Mouse (Mus musculus) brain, embryonic 14.5 days (tissue): ENCODE results near the gene Grk2.

Experiments used
- CTCF ChIP-seq: fragments of 200-500 bp; IDR thresholded peaks from 2 replicates; pipeline ENCODE4 v1.5.1; 2012; ENCODE audit warnings: inconsistent platforms, mild to moderate bottlenecking, moderate library complexity, borderline replicate concordance; ENCODE audit not compliant: insufficient read depth, insufficient read length; ENCODE audit errors: extremely low read depth
- POLR2A ChIP-seq: fragments of 200-500 bp; IDR thresholded peaks from 2 replicates; pipeline ENCODE4 v1.6.1; 2012; ENCODE audit warnings: mild to moderate bottlenecking, inconsistent platforms, borderline replicate concordance; ENCODE audit not compliant: poor library complexity, insufficient read depth, insufficient read length, severe bottlenecking; ENCODE audit errors: extremely low read depth

- TF ChIP-seq POLR2A (no peak), CTCF (no peak)
Observed at GRCm38 (mm10) chr19:4317181-4317580, 11.2 kb upstream of the Grk2 start.
